Mouse (Mus musculus) C2C12 (cell line): ENCODE data around the gene Coro1c. TPM values are rescaled to one million over a fixed set of nuclear protein-coding genes. Genes with fewer than 3 reads are reported as not detected.

ENCODE experiments used
- H3K27me3 ChIP-seq: one replicate; pipeline ENCODE4 v1.6.1; 2011; ENCODE audit not compliant: control insufficient read depth, insufficient read depth, insufficient read length
- H3K36me3 ChIP-seq: one replicate; pipeline ENCODE4 v1.6.1; 2011; ENCODE audit not compliant: control insufficient read depth, insufficient read depth
- H3K4me3 ChIP-seq: one replicate; pipeline ENCODE4 v1.5.1; 2011; ENCODE audit warnings: mild to moderate bottlenecking, control low read depth; ENCODE audit not compliant: poor library complexity, insufficient read depth, severe bottlenecking
- H3K79me2 ChIP-seq: one replicate; pipeline ENCODE4 v1.6.1; 2011; ENCODE audit not compliant: control insufficient read depth, insufficient read depth
- H3K79me3 ChIP-seq: one replicate; pipeline ENCODE4 v1.6.1; 2011; ENCODE audit warnings: low read depth, control low read depth
- H3ac ChIP-seq: one replicate; pipeline ENCODE3; 2011; ENCODE audit warnings: low read depth; ENCODE audit not compliant: control insufficient read depth, insufficient read length
- CEBPB ChIP-seq: IDR thresholded peaks from one replicate; pipeline ENCODE4 v1.6.1; 2011; ENCODE audit warnings: low read depth, mild to moderate bottlenecking, control low read depth, moderate library complexity
- CTCF ChIP-seq: IDR thresholded peaks from one replicate; pipeline ENCODE4 v1.5.1; 2011; ENCODE audit not compliant: control insufficient read depth, insufficient read depth, insufficient read length
- FOSL1 ChIP-seq: IDR thresholded peaks from one replicate; pipeline ENCODE4 v1.8.0; 2011; ENCODE audit warnings: mild to moderate bottlenecking, low read length; ENCODE audit not compliant: poor library complexity, insufficient read depth, severe bottlenecking
- MAX ChIP-seq: IDR thresholded peaks from one replicate; pipeline ENCODE4 v1.6.1; 2011; ENCODE audit warnings: mild to moderate bottlenecking, control low read depth
- MYOD1 ChIP-seq: IDR thresholded peaks from one replicate; pipeline ENCODE4 v1.6.1; 2011; ENCODE audit warnings: low read depth; ENCODE audit not compliant: control insufficient read depth, insufficient read length
- MYOG ChIP-seq: IDR thresholded peaks from one replicate; pipeline ENCODE4 v1.6.1; 2011; ENCODE audit not compliant: control insufficient read depth, insufficient read length; ENCODE audit errors: extremely low read depth
- USF1 ChIP-seq: IDR thresholded peaks from one replicate; pipeline ENCODE4 v1.6.1; 2011; ENCODE audit warnings: low read depth, mild to moderate bottlenecking, control low read depth, moderate library complexity
- long read RNA-seq, 2 experiments: library from polyadenylated mRNA; unstranded; transcript quantifications; one replicate each; pipeline ENCODE4 v2.0.0; 2019 to 2020
- polyA plus RNA-seq: library from polyadenylated mRNA; unstranded; fragments of >200 nt; fragmentation: generic; extraction: Trizol; gene quantifications from one replicate; pipeline ENCODE4 v1.2.1, GENCODE M21; 2012; ENCODE audit warnings: missing spikeins

The Coro1c gene
- polyA plus RNA-seq: 156 TPM
- long read RNA-seq, experiment 1, transcript Coro1c-201 (11 exons, 3,491 nt): major isoform, 48 of 78 reads
- long read RNA-seq, experiment 1, partial matches to known transcripts: 3 of 78 reads
- long read RNA-seq, experiment 1, other reads (novel, unspliced or antisense): 27 of 78 reads
- long read RNA-seq, experiment 2, transcript Coro1c-201 (11 exons, 3,491 nt): major isoform, 1,075 of 1,160 reads
- long read RNA-seq, experiment 2, partial matches to known transcripts: 32 of 1,160 reads
- long read RNA-seq, experiment 2, other reads (novel, unspliced or antisense): 53 of 1,160 reads

- peaks cover 41% of the 10 kb centered on the region for H3K79me3 ChIP-seq
- peak within 1 kb of the TSS; percentile 78 for H3K4me3 ChIP-seq
- TF ChIP-seq CTCF: peak; percentile 84
- TF ChIP-seq FOSL1: no peak
- TF ChIP-seq CEBPB: no peak
- TF ChIP-seq MAX: peak; percentile 38
- TF ChIP-seq USF1: no peak
- H3K36me3 ChIP-seq: no peaks in the 10 kb centered on the region
- H3K27me3 ChIP-seq: no peaks in the 10 kb centered on the region
- peak within 1 kb of the TSS; percentile 96 for H3ac ChIP-seq
- peaks cover 46% of the 10 kb centered on the region for H3K79me2 ChIP-seq
These were observed at the start of gene Coro1c for GRCm38 (mm10) chr5:113908592-113909441. Gene Coro1c, minus strand, starts transcription at chr5:113908758.

DNA sequence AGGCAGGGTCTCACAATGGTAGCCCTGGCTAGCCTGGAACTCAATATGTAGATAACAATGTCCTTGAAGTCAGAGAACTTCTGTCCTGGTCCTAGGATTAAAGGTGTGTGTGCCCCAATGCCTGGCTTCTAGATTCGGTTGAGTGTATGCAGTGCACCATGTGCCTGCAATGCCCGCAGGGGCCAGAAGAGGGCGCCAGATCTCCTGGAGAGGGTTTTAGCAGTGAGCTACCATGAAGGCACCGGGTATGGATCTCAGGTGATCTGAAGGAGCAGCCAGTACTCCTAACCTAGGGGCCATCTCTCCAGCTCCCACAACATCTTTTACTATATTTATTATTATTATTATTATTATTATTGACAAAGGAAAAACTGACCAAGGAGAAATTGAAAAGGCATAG is 48.0 kb upstream of the Coro1c start:
- H3K4me3 ChIP-seq: no peak overlapping the region
- no peaks in the 10 kb centered on the region for H3K27me3 ChIP-seq
- TF ChIP-seq MYOG: no peak
- TF ChIP-seq CTCF: peak; percentile 59
- peak; percentile 78 for TF ChIP-seq MAX
- H3K36me3 ChIP-seq: peaks cover 5% of the 10 kb centered on the region
- no peaks in the 10 kb centered on the region for H3K79me2 ChIP-seq
- no peaks in the 10 kb centered on the region for H3K79me3 ChIP-seq
- H3ac ChIP-seq: no peak overlapping the region

DNA sequence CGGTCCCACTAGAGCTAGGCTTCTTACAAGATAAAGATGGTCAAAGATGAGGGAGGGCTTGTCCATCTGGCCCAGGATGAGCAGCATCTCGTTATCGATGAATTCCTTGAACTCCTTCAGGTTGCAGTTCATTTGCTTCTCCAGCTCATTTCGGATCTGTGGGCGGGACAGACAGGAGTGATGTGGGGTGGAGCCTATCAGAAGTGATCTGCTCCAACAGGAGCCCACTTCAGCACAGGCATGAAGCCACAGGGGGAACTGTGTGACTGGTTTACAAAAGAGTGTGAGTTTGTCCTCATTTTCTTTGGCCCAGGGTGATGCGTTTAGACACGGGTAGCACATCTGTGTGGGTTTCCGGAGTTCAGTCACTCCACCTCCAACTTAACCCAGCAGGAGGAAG is 47.1 kb upstream of the Coro1c start:
- no peak for TF ChIP-seq CEBPB
- TF ChIP-seq FOSL1: no peak
- TF ChIP-seq MYOG: no peak
- no peak for TF ChIP-seq MYOD1
- no peak for TF ChIP-seq USF1
- no peak for TF ChIP-seq CTCF
- Histone ChIP-seq H3K36me3 (peaks cover 5% of the 10 kb centered on the region), H3K79me3 (no peaks in the 10 kb centered on the region), H3K79me2 (no peaks in the 10 kb centered on the region), H3K4me3 (no peak overlapping the region), H3K27me3 (no peaks in the 10 kb centered on the region), H3ac (no peak overlapping the region)

DNA sequence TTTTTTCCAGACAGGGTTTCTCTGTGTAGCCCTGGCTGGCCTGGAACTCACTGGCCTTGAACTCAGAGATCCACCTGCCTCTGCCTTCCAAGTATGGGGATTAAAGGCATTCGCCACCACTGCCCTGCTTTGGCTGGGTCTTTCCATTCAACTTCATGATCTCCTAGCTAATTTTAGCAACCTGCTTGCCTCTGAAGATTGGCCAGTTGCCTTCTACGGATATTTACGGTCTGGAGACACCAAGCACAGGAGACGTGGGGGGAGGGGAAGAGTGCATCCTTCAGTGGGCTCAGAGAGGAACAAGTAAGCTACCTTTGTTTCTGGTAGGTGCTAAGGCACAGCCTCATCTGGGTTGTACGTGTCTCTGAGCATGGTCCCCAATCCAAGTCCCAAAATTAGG is 46.7 kb upstream of the Coro1c start:
- TF ChIP-seq MYOG (no peak), CTCF (no peak), USF1 (no peak), CEBPB (no peak), MYOD1 (no peak), MAX (no peak), FOSL1 (no peak)
- H3K27me3 ChIP-seq: no peaks in the 10 kb centered on the region
- H3K4me3 ChIP-seq: no peak overlapping the region
- no peak overlapping the region for H3ac ChIP-seq
- H3K79me2 ChIP-seq: no peaks in the 10 kb centered on the region
- no peaks in the 10 kb centered on the region for H3K79me3 ChIP-seq
- H3K36me3 ChIP-seq: peaks cover 8% of the 10 kb centered on the region

DNA sequence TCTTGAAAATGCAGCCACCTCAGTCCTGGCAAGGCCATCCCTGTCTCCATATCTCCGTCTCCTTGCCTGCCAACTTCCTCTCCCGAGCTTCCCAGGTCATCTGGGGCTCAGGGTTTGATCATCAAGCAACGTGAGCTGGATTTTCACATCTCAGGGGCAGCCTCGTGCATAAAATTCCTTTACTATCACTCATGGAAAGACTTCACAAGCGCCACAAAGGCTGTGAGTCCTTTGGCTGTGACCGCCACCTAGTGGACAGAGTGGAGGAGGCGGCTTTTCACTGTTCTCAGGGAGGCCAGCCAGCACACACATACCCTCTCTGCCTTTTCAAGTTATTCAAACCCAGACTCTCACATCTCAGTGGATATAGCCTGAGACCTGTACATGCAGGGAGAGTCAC is 45.9 kb upstream of the Coro1c start:
- no peaks in the 10 kb centered on the region for H3K79me2 ChIP-seq
- H3K27me3 ChIP-seq: no peaks in the 10 kb centered on the region
- no peaks in the 10 kb centered on the region for H3K79me3 ChIP-seq
- no peak overlapping the region for H3ac ChIP-seq
- TF ChIP-seq MYOD1 (no peak), FOSL1 (peak; percentile 3), CTCF (peak; percentile 84), MAX (peak; percentile 89), MYOG (no peak), USF1 (no peak), CEBPB (no peak)
- H3K36me3 ChIP-seq: peaks cover 16% of the 10 kb centered on the region
- H3K4me3 ChIP-seq: no peak overlapping the region

- H3K36me3 ChIP-seq: peaks cover 22% of the 10 kb centered on the region
- TF ChIP-seq USF1 (no peak), MYOG (no peak), CEBPB (no peak), FOSL1 (no peak), CTCF (no peak), MAX (no peak), MYOD1 (peak; percentile 5)
These were observed 44.0 kb upstream of the Coro1c start for GRCm38 (mm10) chr5:113952519-113952918.

More at GRCm38 (mm10) chr5:113952519-113952918, 44.0 kb upstream of the Coro1c start:
- Histone ChIP-seq H3K27me3 (no peaks in the 10 kb centered on the region), H3K79me3 (no peaks in the 10 kb centered on the region), H3ac (peak overlapping the region; percentile 12), H3K79me2 (no peaks in the 10 kb centered on the region), H3K4me3 (no peak overlapping the region)
